Mouse (Mus musculus) hindbrain, postnatal 0 days (tissue): ENCODE results near the gene Dnajc6. TPM values are rescaled to one million over a fixed set of nuclear protein-coding genes. Genes with fewer than 3 reads are reported as not detected.
A peak's percentile ranks its signal among the peaks of the same experiment; 100 is the strongest.

Source experiments
- ATAC-seq: fragments of 200-750 bp; cut with Nextera tagmentation; 2 replicates; pipeline ENCODE4 v1.8.0; 2017; ENCODE audit warnings: mild to moderate bottlenecking, moderate TSS enrichment, moderate library complexity
- DNase-seq: peaks from one replicate; pipeline ENCODE4 v3.0.0-alpha.2; 2015; ENCODE audit warnings: low spot score
- H3K27ac ChIP-seq: fragments of 300-500 bp; sonication (generic); 2 replicates; pipeline ENCODE4 v1.5.1; 2014; ENCODE audit warnings: mild to moderate bottlenecking
- H3K27me3 ChIP-seq: fragments of 300-500 bp; sonication (generic); 2 replicates; pipeline ENCODE4 v1.6.1; 2014; ENCODE audit warnings: low read length, mixed read lengths; ENCODE audit not compliant: insufficient read depth
- H3K36me3 ChIP-seq: fragments of 300-500 bp; sonication (generic); 2 replicates; pipeline ENCODE4 v1.6.1; 2014; ENCODE audit warnings: low read length, mixed read lengths; ENCODE audit not compliant: insufficient read depth
- H3K4me1 ChIP-seq: fragments of 300-500 bp; sonication (generic); 2 replicates; pipeline ENCODE4 v1.6.1; 2014; ENCODE audit warnings: antibody characterized with exemption, low read length, mixed read lengths; ENCODE audit not compliant: insufficient read depth
- H3K4me2 ChIP-seq: fragments of 300-500 bp; sonication (generic); 2 replicates; pipeline ENCODE4 v1.6.1; 2014; ENCODE audit warnings: low read depth, mild to moderate bottlenecking, low read length, moderate library complexity, mixed read lengths
- H3K4me3 ChIP-seq: fragments of 300-500 bp; sonication (generic); 2 replicates; pipeline ENCODE4 v1.5.1; 2014; ENCODE audit warnings: low read length
- H3K9ac ChIP-seq: fragments of 300-500 bp; sonication (generic); replicated peaks from 2 replicates; pipeline ENCODE4 v1.6.1; 2014; ENCODE audit warnings: mild to moderate bottlenecking, low read length, moderate library complexity, mixed read lengths
- H3K9me3 ChIP-seq: fragments of 300-500 bp; sonication (generic); 2 replicates; pipeline ENCODE4 v1.6.1; 2016; ENCODE audit warnings: low read length, mixed read lengths
- CTCF ChIP-seq: IDR thresholded peaks from 2 replicates; pipeline ENCODE4 v1.5.1; 2016; ENCODE audit warnings: antibody characterized with exemption, control low read depth, low read depth
- WGBS: fragments of 180-500 bp; shearing (Covaris S2); extraction: QIAGEN DNeasy Blood & Tissue Kit; methylation state at CpG from one replicate; pipeline ENCODE4 v1.1.7; 2014; 5-methylcytosine and 5-hydroxymethylcytosine counted together
- polyA plus RNA-seq: library from polyadenylated mRNA; unstranded; fragments of >200 nt; fragmentation: Nextera tagmentation; extraction: Ambion mirVana; gene quantifications from 2 replicates; pipeline ENCODE4 v1.2.1, GENCODE M21; 2015
- total RNA-seq: library from RNA; depleted of rRNA; stranded (reverse); fragments of >200 nt; gene quantifications from 2 replicates; pipeline ENCODE4 v1.2.3, GENCODE M21; 2014

The Dnajc6 gene
- total and polyA plus RNA-seq, 2 experiments from 2014 or later: 60.9 to 205 TPM

- H3K27ac ChIP-seq: no peak overlapping the region
- ATAC-seq: no peak
- H3K36me3 ChIP-seq: no peaks in the 10 kb centered on the region
These were observed 84.7 kb downstream of the Dnajc6 start for GRCm38 (mm10) chr4:101581156-101581555.

GRCm38 (mm10) chr4:101582882-101583281, 86.4 kb downstream of the Dnajc6 start:
- WGBS: 79% methylated on average over 2 of the region's 2 CpGs
- Histone ChIP-seq H3K36me3 (no peaks in the 10 kb centered on the region), H3K27ac (no peak overlapping the region), H3K4me2 (no peak overlapping the region), H3K4me3 (no peak overlapping the region), H3K9me3 (no peaks in the 10 kb centered on the region), H3K9ac (no peak overlapping the region), H3K27me3 (no peaks in the 10 kb centered on the region), H3K4me1 (peaks cover 8% of the 10 kb centered on the region; the same call in 1 of the 2 replicates)
- ATAC-seq (no peak), DNase-seq (no peak)
- TF ChIP-seq CTCF: no peak

More at GRCm38 (mm10) chr4:101581156-101581555, 84.7 kb downstream of the Dnajc6 start:
- Histone ChIP-seq H3K4me2 (no peak overlapping the region), H3K9ac (no peak overlapping the region), H3K9me3 (no peaks in the 10 kb centered on the region), H3K27me3 (no peaks in the 10 kb centered on the region), H3K4me3 (no peak overlapping the region), H3K4me1 (peaks cover 8% of the 10 kb centered on the region; the same call in 1 of the 2 replicates)
- TF ChIP-seq CTCF: no peak
- WGBS: 72% methylated on average over 4 of the region's 4 CpGs
- DNase-seq: no peak

GRCm38 (mm10) chr4:101584524-101585454, 88.3 kb downstream of the Dnajc6 start:
- Histone ChIP-seq H3K4me2 (0 out of 2 replicates have a peak overlapping the region, but pooled peaks have one; percentile 3), H3K4me3 (no peak overlapping the region), H3K27me3 (no peaks in the 10 kb centered on the region), H3K27ac (peak overlapping the region; percentile 49), H3K36me3 (no peaks in the 10 kb centered on the region), H3K9me3 (no peaks in the 10 kb centered on the region), H3K4me1 (peaks cover 8% of the 10 kb centered on the region; the same call in 1 of the 2 replicates), H3K9ac (no peak overlapping the region)
- 37% methylated on average over 19 of the region's 19 CpGs for WGBS
- TF ChIP-seq CTCF: no peak
- ATAC-seq: peak; percentile 69
- DNase-seq: peak; percentile 65

- Histone ChIP-seq H3K4me3 (no peak overlapping the region), H3K36me3 (no peaks in the 10 kb centered on the region), H3K4me2 (no peak overlapping the region), H3K9ac (no peak overlapping the region), H3K9me3 (no peaks in the 10 kb centered on the region), H3K27ac (peak overlapping the region; percentile 49; the same call in 1 of the 2 replicates), H3K4me1 (peaks cover 8% of the 10 kb centered on the region; the same call in 1 of the 2 replicates), H3K27me3 (no peaks in the 10 kb centered on the region)
- ATAC-seq: peak; percentile 11; the same call in 1 of the 2 replicates
- no peak for DNase-seq
- 56% methylated on average over 8 of the region's 8 CpGs for WGBS
- no peak for TF ChIP-seq CTCF
These were observed 89.2 kb downstream of the Dnajc6 start for GRCm38 (mm10) chr4:101585455-101586184.

GRCm38 (mm10) chr4:101588932-101589331, 92.5 kb downstream of the Dnajc6 start:
- ATAC-seq (0 out of 2 replicates have a peak, but pooled peaks have one; percentile 7), DNase-seq (no peak)
- Histone ChIP-seq H3K9me3 (no peaks in the 10 kb centered on the region), H3K9ac (no peak overlapping the region), H3K4me3 (no peak overlapping the region), H3K4me2 (no peak overlapping the region), H3K27me3 (no peaks in the 10 kb centered on the region), H3K36me3 (no peaks in the 10 kb centered on the region), H3K4me1 (peaks cover 8% of the 10 kb centered on the region; the same call in 1 of the 2 replicates), H3K27ac (no peak overlapping the region)
- 38% methylated on average over 8 of the region's 8 CpGs for WGBS
- no peak for TF ChIP-seq CTCF

GRCm38 (mm10) chr4:101589771-101590170, 93.3 kb downstream of the Dnajc6 start:
- H3K27me3 ChIP-seq: no peaks in the 10 kb centered on the region
- no peak overlapping the region for H3K4me3 ChIP-seq
- no peak overlapping the region for H3K27ac ChIP-seq
- no peaks in the 10 kb centered on the region for H3K9me3 ChIP-seq
- no peak overlapping the region for H3K4me2 ChIP-seq
- H3K4me1 ChIP-seq: peaks cover 8% of the 10 kb centered on the region; the same call in 1 of the 2 replicates
- ATAC-seq (no peak), DNase-seq (no peak)
- no peak overlapping the region for H3K9ac ChIP-seq
- WGBS: 95% methylated on average over 3 of the region's 3 CpGs
- TF ChIP-seq CTCF: no peak
- no peaks in the 10 kb centered on the region for H3K36me3 ChIP-seq
